Mouse (Mus musculus): ENCODE measurements at regions not wholly inside any gene's neighbourhood (a gene's known extent, or its start where the extent isn't known, plus 50 kb on each side); places are given as distances from the start of the nearest gene placed in this dataset.

DNA sequence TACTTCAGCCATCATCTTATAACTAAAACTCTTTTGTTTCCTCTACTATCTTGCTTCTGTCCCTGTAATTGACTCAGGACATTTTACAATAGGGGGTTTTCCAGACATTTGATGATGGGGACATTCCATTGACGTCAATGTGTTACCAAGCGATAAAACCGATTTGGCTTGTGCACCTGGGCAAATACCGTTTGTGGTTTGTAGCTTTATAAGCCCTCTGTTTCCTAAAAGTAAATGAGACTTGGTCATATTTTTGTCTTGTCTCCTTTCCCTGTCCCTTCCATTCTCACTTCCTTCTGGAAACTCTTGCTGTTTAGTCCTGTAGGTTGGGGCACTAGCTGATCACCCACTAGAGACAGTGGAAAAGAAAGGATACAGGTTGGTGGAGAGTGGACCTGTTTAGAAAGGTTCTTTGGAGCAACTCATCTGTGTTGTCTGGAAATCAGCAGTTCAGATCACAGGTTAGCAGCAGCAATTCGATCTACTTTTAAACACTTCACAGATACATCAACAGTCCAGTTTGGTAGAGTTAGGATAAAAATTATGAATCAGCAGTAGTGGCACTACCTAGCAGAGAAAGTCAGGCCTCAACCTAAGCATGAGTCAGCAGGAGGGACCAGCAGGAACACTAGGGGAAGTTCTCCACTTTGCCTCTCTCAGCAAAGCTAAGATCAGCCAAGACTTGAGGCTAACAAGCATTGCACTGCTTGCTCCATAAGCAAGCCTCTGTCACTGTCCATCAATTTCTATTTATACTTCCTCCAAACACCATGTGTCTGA lies 156.6 kb downstream of the Tmem161b start:
- H3K4me1 ChIP-seq (ENCODE audit: insufficient read depth, low read length): no peaks in the 10 kb centered on the region
- no peaks in the 10 kb centered on the region for H3K27me3 ChIP-seq (ENCODE audit: insufficient read depth, low read length)
- H3K9me3 ChIP-seq (ENCODE audit: low read length): no peaks in the 10 kb centered on the region
- TF ChIP-seq CTCF (IDR thresholded peaks at IDR 0.05): no peak
- H3K4me3 ChIP-seq (ENCODE audit: low read depth, low read length): no peak overlapping the region
- DNase-seq (ENCODE audit: low spot score) (no peak), ATAC-seq (ENCODE audit: low FRiP score) (no peak)
- H3K27ac ChIP-seq (ENCODE audit: low read depth, low read length): no peak overlapping the region
- WGBS: 89% methylated on average over 5 of the region's 5 CpGs
- H3K9ac ChIP-seq (replicated peaks; ENCODE audit: low read length, poor library complexity, severe bottlenecking): no peak overlapping the region
- no peaks in the 10 kb centered on the region for H3K36me3 ChIP-seq (ENCODE audit: insufficient read depth, low read length)
- no peak overlapping the region for H3K4me2 ChIP-seq (ENCODE audit: low read depth, low read length, poor library complexity, severe bottlenecking)

- ATAC-seq (ENCODE audit: low FRiP score) (no peak), DNase-seq (ENCODE audit: low spot score) (no peak)
- no peaks in the 10 kb centered on the region for H3K4me1 ChIP-seq (ENCODE audit: insufficient read depth, low read length)
- H3K27me3 ChIP-seq (ENCODE audit: insufficient read depth, low read length): no peaks in the 10 kb centered on the region
- no peak overlapping the region for H3K9ac ChIP-seq (replicated peaks; ENCODE audit: low read length, poor library complexity, severe bottlenecking)
- no peak overlapping the region for H3K4me3 ChIP-seq (ENCODE audit: low read depth, low read length)
- H3K27ac ChIP-seq (ENCODE audit: low read depth, low read length): no peak overlapping the region
- WGBS: 89% methylated on average over 3 of the region's 3 CpGs
- H3K36me3 ChIP-seq (ENCODE audit: insufficient read depth, low read length): no peaks in the 10 kb centered on the region
- H3K4me2 ChIP-seq (ENCODE audit: low read depth, low read length, poor library complexity, severe bottlenecking): no peak overlapping the region
- H3K9me3 ChIP-seq (ENCODE audit: low read length): no peaks in the 10 kb centered on the region
- TF ChIP-seq CTCF (IDR thresholded peaks at IDR 0.05): no peak
Measured at GRCm38 (mm10) chr13:84391554-84391953, 169.5 kb downstream of the Tmem161b start.

DNA sequence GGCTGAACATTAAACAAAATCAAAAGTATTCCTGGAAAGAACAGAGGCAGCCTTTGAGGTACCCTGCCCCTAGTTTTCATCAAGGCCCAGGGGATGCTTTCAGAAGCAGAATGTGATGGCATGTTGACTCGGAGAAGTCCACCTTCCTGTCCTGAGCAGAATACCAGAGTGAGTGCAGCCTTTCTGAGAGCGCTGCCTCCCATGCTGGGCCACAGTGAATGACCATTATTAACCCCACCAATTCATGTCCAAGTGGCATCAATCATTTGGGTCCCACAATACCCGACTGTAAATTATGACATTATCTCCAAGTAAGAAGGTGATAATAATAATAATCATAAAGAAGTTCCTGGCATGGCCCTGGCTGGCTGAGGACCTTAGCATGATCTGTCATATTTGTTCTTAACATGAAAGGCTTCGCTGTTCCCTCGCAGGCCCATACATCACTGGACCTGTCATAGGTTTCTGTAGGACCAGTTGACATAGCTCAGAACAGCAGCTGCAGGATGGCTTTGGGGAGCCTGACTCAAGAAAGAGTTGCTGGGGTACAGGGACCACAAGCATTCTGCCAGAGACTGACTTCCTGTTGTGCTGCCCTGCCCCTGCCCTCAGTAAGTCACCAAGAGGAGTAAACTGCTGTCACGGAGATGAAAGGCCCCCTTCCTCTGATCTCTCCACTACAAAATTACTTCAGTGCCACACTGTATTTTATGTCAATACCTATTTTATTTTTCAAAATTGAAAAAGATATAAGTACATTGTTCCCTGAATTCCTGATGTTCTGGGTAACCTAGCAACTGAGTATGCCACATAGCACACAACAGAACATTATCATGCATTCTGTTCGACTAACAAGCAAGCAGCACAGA lies 176.6 kb downstream of the Tmem161b start:
- WGBS: 39% methylated on average over 7 of the region's 7 CpGs
- H3K9me3 ChIP-seq (ENCODE audit: low read length): no peaks in the 10 kb centered on the region
- no peak for TF ChIP-seq CTCF (IDR thresholded peaks at IDR 0.05)
- peaks cover 5% of the 10 kb centered on the region; the same call in 1 of the 2 replicates for H3K4me1 ChIP-seq (ENCODE audit: insufficient read depth, low read length)
- no peaks in the 10 kb centered on the region for H3K27me3 ChIP-seq (ENCODE audit: insufficient read depth, low read length)
- H3K4me3 ChIP-seq (ENCODE audit: low read depth, low read length): no peak overlapping the region
- H3K36me3 ChIP-seq (ENCODE audit: insufficient read depth, low read length): no peaks in the 10 kb centered on the region
- H3K9ac ChIP-seq (replicated peaks; ENCODE audit: low read length, poor library complexity, severe bottlenecking): no peak overlapping the region
- ATAC-seq (ENCODE audit: low FRiP score): peak; percentile 65
- DNase-seq (ENCODE audit: low spot score): peak; percentile 45
- H3K4me2 ChIP-seq (ENCODE audit: low read depth, low read length, poor library complexity, severe bottlenecking): no peak overlapping the region
- peak overlapping the region; percentile 59; the same call in 1 of the 2 replicates for H3K27ac ChIP-seq (ENCODE audit: low read depth, low read length)

DNA sequence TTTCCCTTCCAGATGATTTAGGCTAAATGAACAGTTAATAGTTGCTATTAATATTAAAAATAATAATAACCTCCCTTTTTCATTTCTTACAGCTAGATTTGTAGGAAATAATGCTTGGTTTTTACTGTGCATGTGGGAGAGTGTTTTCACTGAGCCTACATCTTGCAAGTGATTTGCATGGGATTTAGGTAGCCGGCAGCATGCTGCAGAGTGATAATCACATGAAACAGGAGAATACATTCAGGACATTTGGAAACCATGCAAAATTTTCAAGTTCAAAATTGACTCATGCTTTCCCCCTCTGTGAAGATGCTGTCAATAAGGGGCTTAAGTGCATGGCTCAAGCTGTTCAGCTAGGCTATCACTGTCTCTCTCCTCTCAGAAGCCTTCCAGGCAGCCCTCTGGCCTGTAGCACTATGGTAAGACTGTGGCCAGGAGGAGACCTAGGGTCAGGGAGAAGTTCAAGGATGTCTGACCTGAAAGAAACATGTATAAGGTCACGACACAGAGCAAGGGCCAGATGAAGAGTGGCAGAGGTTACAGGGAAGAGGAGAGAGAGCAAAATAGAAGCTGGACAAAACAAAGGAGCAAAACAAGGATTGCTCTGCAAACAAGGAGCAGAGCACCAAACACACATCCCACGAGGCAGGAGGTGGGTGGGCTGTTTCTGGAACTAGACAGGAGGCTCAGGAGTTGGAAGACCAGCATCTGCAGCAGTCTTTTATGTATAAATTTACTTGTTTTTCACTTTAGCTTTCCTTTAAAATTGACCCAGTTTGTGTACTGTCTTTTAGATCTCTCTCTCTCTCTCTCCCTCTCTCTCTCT lies 177.5 kb downstream of the Tmem161b start:
- 21% methylated on average over 3 of the region's 3 CpGs for WGBS
- H3K9me3 ChIP-seq (ENCODE audit: low read length): no peaks in the 10 kb centered on the region
- no peaks in the 10 kb centered on the region for H3K36me3 ChIP-seq (ENCODE audit: insufficient read depth, low read length)
- DNase-seq (ENCODE audit: low spot score): no peak
- no peaks in the 10 kb centered on the region for H3K27me3 ChIP-seq (ENCODE audit: insufficient read depth, low read length)
- peaks cover 5% of the 10 kb centered on the region; the same call in 1 of the 2 replicates for H3K4me1 ChIP-seq (ENCODE audit: insufficient read depth, low read length)
- no peak for TF ChIP-seq CTCF (IDR thresholded peaks at IDR 0.05)
- H3K4me2 ChIP-seq (ENCODE audit: low read depth, low read length, poor library complexity, severe bottlenecking): no peak overlapping the region
- ATAC-seq (ENCODE audit: low FRiP score): peak; percentile 39; the same call in 1 of the 2 replicates
- H3K4me3 ChIP-seq (ENCODE audit: low read depth, low read length): no peak overlapping the region
- H3K27ac ChIP-seq (ENCODE audit: low read depth, low read length): peak overlapping the region; percentile 59
- no peak overlapping the region for H3K9ac ChIP-seq (replicated peaks; ENCODE audit: low read length, poor library complexity, severe bottlenecking)

DNA sequence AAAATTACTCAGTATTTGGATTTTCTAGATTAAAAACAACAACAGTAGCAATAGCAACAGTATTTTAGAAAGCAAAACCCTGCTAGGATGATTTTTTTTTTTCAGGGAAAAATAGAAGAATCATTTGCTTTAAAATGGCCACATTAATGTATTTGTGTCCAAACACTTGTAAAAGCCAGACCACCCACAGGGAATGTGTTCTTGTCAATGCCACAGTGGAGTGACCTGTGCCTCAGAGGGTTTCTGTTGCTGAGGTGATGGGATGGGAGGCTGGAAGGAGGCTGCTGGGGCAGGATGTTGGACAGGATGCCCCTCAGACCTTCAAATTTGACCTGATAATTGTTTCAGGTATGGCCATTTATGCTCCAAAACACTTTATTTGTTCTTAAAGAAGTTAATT lies 178.9 kb downstream of the Tmem161b start:
- H3K36me3 ChIP-seq (ENCODE audit: insufficient read depth, low read length): no peaks in the 10 kb centered on the region
- no peak overlapping the region for H3K4me2 ChIP-seq (ENCODE audit: low read depth, low read length, poor library complexity, severe bottlenecking)
- peaks cover 5% of the 10 kb centered on the region; the same call in 1 of the 2 replicates for H3K4me1 ChIP-seq (ENCODE audit: insufficient read depth, low read length)
- DNase-seq (ENCODE audit: low spot score) (peak; percentile 40), ATAC-seq (ENCODE audit: low FRiP score) (no peak)
- no peak overlapping the region for H3K4me3 ChIP-seq (ENCODE audit: low read depth, low read length)
- no peak overlapping the region for H3K9ac ChIP-seq (replicated peaks; ENCODE audit: low read length, poor library complexity, severe bottlenecking)
- no peak for TF ChIP-seq CTCF (IDR thresholded peaks at IDR 0.05)
- H3K9me3 ChIP-seq (ENCODE audit: low read length): no peaks in the 10 kb centered on the region
- H3K27me3 ChIP-seq (ENCODE audit: insufficient read depth, low read length): no peaks in the 10 kb centered on the region
- no peak overlapping the region for H3K27ac ChIP-seq (ENCODE audit: low read depth, low read length)
